Mouse (Mus musculus) kidney, adult 2 months (tissue): ENCODE data around the gene A030014E15Rik.

Experiments used
- CTCF ChIP-seq: fragments of 200-500 bp; conservative IDR thresholded peaks from 2 replicates; pipeline ENCODE4 v1.5.1; 2011; ENCODE audit warnings: low read depth, mild to moderate bottlenecking, control low read depth, low read length, moderate library complexity, mixed read lengths; ENCODE audit not compliant: insufficient read depth, insufficient read length
- POLR2A ChIP-seq: fragments of 200-500 bp; IDR thresholded peaks from one replicate; pipeline ENCODE4 v1.6.1; 2011; ENCODE audit warnings: low read depth, low read length, control low read depth

GRCm38 (mm10) chr1:82959870-82960385 is 35.2 kb downstream of the A030014E15Rik start, which contains the start of gene Gm47955:
- TF ChIP-seq CTCF = no peak
- TF ChIP-seq POLR2A = no peak
